Mouse (Mus musculus) gastrocnemius, postnatal 10 days (tissue): ENCODE data around the gene 2810021J22Rik. TPM values are rescaled to one million over a fixed set of nuclear protein-coding genes. Genes with fewer than 3 reads are reported as not detected.

ENCODE experiments used
- DNase-seq: peaks from one replicate; pipeline ENCODE4 v3.0.0; 2021; ENCODE audit warnings: mixed read lengths
- total RNA-seq, 2 experiments: library from RNA; stranded (reverse); gene quantifications; 2 replicates each; pipeline ENCODE4 v1.2.3; 2021

Gene 2810021J22Rik
- total RNA-seq, 2 experiments from 2014 or later: 2.5 to 3.0 TPM

GRCm38 (mm10) chr11:58916879-58917744, 50.1 kb downstream of the 2810021J22Rik start:
- peak; percentile 49 for DNase-seq

GRCm38 (mm10) chr11:58917745-58918366, 50.8 kb downstream of the 2810021J22Rik start, which contains the start of gene Btnl10:
Btnl10 (plus strand) TSS chr11:58917908.
- no peak for DNase-seq

- DNase-seq: no peak
These were observed 51.7 kb downstream of the 2810021J22Rik start for GRCm38 (mm10) chr11:58918759-58919158.

GRCm38 (mm10) chr11:58922420-58922819, 55.4 kb downstream of the 2810021J22Rik start:
- DNase-seq: no peak

GRCm38 (mm10) chr11:58926651-58927050, 59.6 kb downstream of the 2810021J22Rik start:
- no peak for DNase-seq

GRCm38 (mm10) chr11:58927053-58927452, 60.0 kb downstream of the 2810021J22Rik start:
- DNase-seq: no peak

- peak; percentile 57 for DNase-seq
These were observed 61.0 kb downstream of the 2810021J22Rik start for GRCm38 (mm10) chr11:58927790-58928651.

- DNase-seq: no peak
These were observed 62.0 kb downstream of the 2810021J22Rik start for GRCm38 (mm10) chr11:58929055-58929454.

- DNase-seq: no peak
These were observed 62.6 kb downstream of the 2810021J22Rik start for GRCm38 (mm10) chr11:58929641-58930040.

GRCm38 (mm10) chr11:58930254-58930653, 63.2 kb downstream of the 2810021J22Rik start:
- no peak for DNase-seq

- no peak for DNase-seq
These were observed 64.6 kb downstream of the 2810021J22Rik start for GRCm38 (mm10) chr11:58931576-58931975.

Other genes with a start within 250 kb of the 2810021J22Rik start
- gene Olfr323, start 236.7 kb upstream of the 2810021J22Rik start, total RNA-seq: not detected
- gene Trim58, start 226.8 kb upstream of the 2810021J22Rik start, total RNA-seq: under 1 TPM in 1 of 2 experiments, not detected in 1; 0.27 TPM
- not detected for gene Olfr322, start 208.4 kb upstream of the 2810021J22Rik start, total RNA-seq
- gene Olfr320, start 186.1 kb upstream of the 2810021J22Rik start, total RNA-seq: not detected
- not detected for gene Olfr319, start 168.1 kb upstream of the 2810021J22Rik start, total RNA-seq
- gene Olfr318, start 143.2 kb upstream of the 2810021J22Rik start, total RNA-seq: not detected
- gene Olfr317, start 128.0 kb upstream of the 2810021J22Rik start, total RNA-seq: not detected
- not detected for gene Olfr316, start 114.5 kb upstream of the 2810021J22Rik start, total RNA-seq
- not detected for gene Olfr315, start 94.0 kb upstream of the 2810021J22Rik start, total RNA-seq
- not detected for gene Olfr314, start 84.3 kb upstream of the 2810021J22Rik start, total RNA-seq
- gene Fam183b, start 65.3 kb upstream of the 2810021J22Rik start, total RNA-seq: not detected
- gene Olfr313, start 52.2 kb upstream of the 2810021J22Rik start, total RNA-seq: not detected
- not detected for gene Olfr312, start 38.0 kb upstream of the 2810021J22Rik start, total RNA-seq
- not detected for gene Olfr311, start 28.0 kb upstream of the 2810021J22Rik start, total RNA-seq
- gene Gm12258, start 20.1 kb upstream of the 2810021J22Rik start, total RNA-seq: 1 to 10 TPM; 2.4 to 2.5 TPM
- gene Zfp39, start 37.0 kb downstream of the 2810021J22Rik start, total RNA-seq: 1 to 10 TPM; 6.0 to 6.5 TPM
- gene Btnl10, start 50.7 kb downstream of the 2810021J22Rik start, total RNA-seq: 1 to 10 TPM in 1 of 2 experiments, not detected in 1; 1.1 TPM
- 100 to 1,000 TPM; 160 to 172 TPM for gene Rnf187, start 71.7 kb downstream of the 2810021J22Rik start, total RNA-seq
- 1 to 10 TPM; 7.3 to 8.0 TPM for gene Hist3h2ba, start 81.7 kb downstream of the 2810021J22Rik start, total RNA-seq
- gene Hist3h2a, start 87.5 kb downstream of the 2810021J22Rik start, total RNA-seq: 10 to 100 TPM; 25.1 to 25.6 TPM
- under 1 TPM; 0.14 TPM for gene Trim17, start 87.5 kb downstream of the 2810021J22Rik start, total RNA-seq
- 10 to 100 TPM; 11.1 to 15.4 TPM for gene Trim11, start 110.9 kb downstream of the 2810021J22Rik start, total RNA-seq